Mouse (Mus musculus) frontal cortex, adult 2 months (tissue): ENCODE measurements at regions not wholly inside any gene's neighbourhood (a gene's known extent, or its start where the extent isn't known, plus 50 kb on each side); places are given as distances from the start of the nearest gene placed in this dataset.

ENCODE experiments used
- DNase-seq, 2 experiments: peaks; one replicate each; pipeline ENCODE4 v3.0.0; 2022; ENCODE audit warnings: low spot score in 1 of 2; ENCODE audit errors: extremely low spot score in 1 of 2

- no peak for DNase-seq
These were observed 526.7 kb downstream of the Ptprc start for GRCm38 (mm10) chr1:137648832-137649231.

GRCm38 (mm10) chr1:137644601-137645040, 530.9 kb downstream of the Ptprc start:
- no peak for DNase-seq

- DNase-seq, result no peak
These were observed 532.0 kb downstream of the Ptprc start for GRCm38 (mm10) chr1:137643508-137643907.

GRCm38 (mm10) chr1:137640848-137641247, 534.7 kb downstream of the Ptprc start:
- no peak for DNase-seq

- DNase-seq, result no peak
These were observed 538.6 kb downstream of the Ptprc start for GRCm38 (mm10) chr1:137636947-137637346.

GRCm38 (mm10) chr1:137636321-137636944, 539.1 kb downstream of the Ptprc start:
- no peak for DNase-seq

- DNase-seq, result no peak
These were observed 539.7 kb downstream of the Ptprc start for GRCm38 (mm10) chr1:137635781-137636180.

- DNase-seq, result no peak
These were observed 544.0 kb downstream of the Ptprc start for GRCm38 (mm10) chr1:137631546-137631945.

GRCm38 (mm10) chr1:137620672-137621071, 554.8 kb downstream of the Ptprc start:
- no peak for DNase-seq

GRCm38 (mm10) chr1:137618231-137618630, 557.3 kb downstream of the Ptprc start:
- DNase-seq, result peak; percentile 12 to 33

GRCm38 (mm10) chr1:137617513-137617912, 558.0 kb downstream of the Ptprc start:
- peak; percentile 71 to 74 for DNase-seq

- no peak for DNase-seq
These were observed 568.8 kb downstream of the Ptprc start for GRCm38 (mm10) chr1:137606716-137607115.

GRCm38 (mm10) chr1:137605890-137606663, 569.4 kb downstream of the Ptprc start:
- DNase-seq, result peak in 1 of 2 experiments; percentile 30

GRCm38 (mm10) chr1:137593732-137594131, 581.8 kb downstream of the Ptprc start:
- DNase-seq, result no peak

- DNase-seq, result no peak
These were observed 583.6 kb downstream of the Ptprc start for GRCm38 (mm10) chr1:137591891-137592290.

GRCm38 (mm10) chr1:137591295-137591694, 584.2 kb downstream of the Ptprc start:
- DNase-seq, result no peak

- peak; percentile 12 to 59 for DNase-seq
These were observed 586.9 kb downstream of the Ptprc start for GRCm38 (mm10) chr1:137588304-137589300.

GRCm38 (mm10) chr1:137587481-137588228, 587.9 kb downstream of the Ptprc start:
- DNase-seq, result no peak

GRCm38 (mm10) chr1:137584696-137585095, 590.8 kb downstream of the Ptprc start:
- no peak for DNase-seq

- peak in 1 of 2 experiments; percentile 38 for DNase-seq
These were observed 591.3 kb downstream of the Ptprc start for GRCm38 (mm10) chr1:137584104-137584675.
